Mouse (Mus musculus) neural tube, embryonic 11.5 days (tissue): ENCODE measurements at regions not wholly inside any gene's neighbourhood (a gene's known extent, or its start where the extent isn't known, plus 50 kb on each side); places are given as distances from the start of the nearest gene placed in this dataset.

Experiments
- ATAC-seq: fragments of 200-750 bp; cut with Nextera tagmentation; 2 replicates; pipeline ENCODE4 v1.8.0; 2017; ENCODE audit warnings: moderate number of reproducible peaks, mild to moderate bottlenecking, moderate TSS enrichment, moderate library complexity; ENCODE audit not compliant: insufficient read depth, low FRiP score, low TSS enrichment
- DNase-seq: peaks from one replicate; pipeline ENCODE4 v3.0.0-alpha.2; 2015; ENCODE audit warnings: low spot score
- H3K27ac ChIP-seq: fragments of 300-500 bp; sonication (generic); 2 replicates; pipeline ENCODE4 v1.5.1; 2014; ENCODE audit warnings: low read depth, mild to moderate bottlenecking, low read length
- H3K27me3 ChIP-seq: fragments of 300-500 bp; sonication (generic); 2 replicates; pipeline ENCODE4 v1.6.1; 2014; ENCODE audit warnings: mild to moderate bottlenecking, low read length, mixed read lengths; ENCODE audit not compliant: control insufficient read depth, insufficient read depth
- H3K36me3 ChIP-seq: fragments of 300-500 bp; sonication (generic); 2 replicates; pipeline ENCODE4 v1.6.1; 2014; ENCODE audit warnings: mild to moderate bottlenecking, low read length, moderate library complexity, mixed read lengths; ENCODE audit not compliant: control insufficient read depth, insufficient read depth
- H3K4me1 ChIP-seq: fragments of 300-500 bp; sonication (generic); 2 replicates; pipeline ENCODE4 v1.6.1; 2014; ENCODE audit warnings: low read length, mixed read lengths; ENCODE audit not compliant: control insufficient read depth, insufficient read depth
- H3K4me2 ChIP-seq: fragments of 300-500 bp; sonication (generic); 2 replicates; pipeline ENCODE4 v1.6.1; 2014; ENCODE audit warnings: low read depth, mild to moderate bottlenecking, moderate library complexity
- H3K4me3 ChIP-seq: fragments of 300-500 bp; sonication (generic); 2 replicates; pipeline ENCODE4 v1.5.1; 2014; ENCODE audit warnings: low read depth, low read length
- H3K9ac ChIP-seq: fragments of 300-500 bp; sonication (generic); 2 replicates; pipeline ENCODE4 v1.6.1; 2014; ENCODE audit warnings: mild to moderate bottlenecking, low read length
- H3K9me3 ChIP-seq: fragments of 300-500 bp; sonication (generic); 2 replicates; pipeline ENCODE4 v1.6.1; 2016; ENCODE audit warnings: low read length; ENCODE audit not compliant: control insufficient read depth
- WGBS: fragments of 180-500 bp; shearing (Covaris S2); extraction: QIAGEN DNeasy Blood & Tissue Kit; methylation state at CpG from one replicate; pipeline ENCODE4 v1.1.7; 2014; 5-methylcytosine and 5-hydroxymethylcytosine counted together

- Histone ChIP-seq H3K4me3 (no peak overlapping the region), H3K36me3 (no peaks in the 10 kb centered on the region), H3K9me3 (no peaks in the 10 kb centered on the region), H3K4me1 (no peaks in the 10 kb centered on the region), H3K9ac (no peak overlapping the region), H3K4me2 (no peak overlapping the region), H3K27ac (no peak overlapping the region), H3K27me3 (no peaks in the 10 kb centered on the region)
- DNase-seq (no peak), ATAC-seq (no peak)
- 22% methylated on average over 5 of the region's 5 CpGs for WGBS
Measured at GRCm38 (mm10) chr8:46898697-46899445, 87.8 kb upstream of the Enpp6 start.

DNA sequence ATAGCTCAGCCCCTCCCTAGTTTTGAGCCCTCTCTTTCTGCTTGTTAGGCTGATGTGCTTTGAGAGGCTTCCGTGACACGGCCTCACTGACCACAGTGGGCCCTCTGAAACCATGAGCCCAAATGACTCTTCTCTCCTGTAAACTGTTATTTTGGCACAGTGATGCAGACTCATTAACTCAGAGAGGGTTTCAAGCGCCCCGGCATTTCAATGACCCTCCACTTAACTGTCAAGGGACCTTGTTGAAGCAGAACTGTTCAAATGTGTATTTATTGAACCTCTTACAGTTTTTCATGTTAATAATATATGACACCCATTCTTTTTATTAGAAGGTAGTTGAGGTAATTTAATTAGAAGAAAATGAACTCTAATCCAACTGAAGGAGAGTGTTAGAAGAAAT, 85.9 kb upstream of the Enpp6 start:
- Histone ChIP-seq H3K4me3 (no peak overlapping the region), H3K36me3 (no peaks in the 10 kb centered on the region), H3K4me1 (no peaks in the 10 kb centered on the region), H3K4me2 (no peak overlapping the region), H3K9me3 (no peaks in the 10 kb centered on the region), H3K9ac (no peak overlapping the region), H3K27ac (no peak overlapping the region), H3K27me3 (no peaks in the 10 kb centered on the region)
- DNase-seq (no peak), ATAC-seq (no peak)
- 86% methylated on average over 4 of the region's 4 CpGs for WGBS

DNA sequence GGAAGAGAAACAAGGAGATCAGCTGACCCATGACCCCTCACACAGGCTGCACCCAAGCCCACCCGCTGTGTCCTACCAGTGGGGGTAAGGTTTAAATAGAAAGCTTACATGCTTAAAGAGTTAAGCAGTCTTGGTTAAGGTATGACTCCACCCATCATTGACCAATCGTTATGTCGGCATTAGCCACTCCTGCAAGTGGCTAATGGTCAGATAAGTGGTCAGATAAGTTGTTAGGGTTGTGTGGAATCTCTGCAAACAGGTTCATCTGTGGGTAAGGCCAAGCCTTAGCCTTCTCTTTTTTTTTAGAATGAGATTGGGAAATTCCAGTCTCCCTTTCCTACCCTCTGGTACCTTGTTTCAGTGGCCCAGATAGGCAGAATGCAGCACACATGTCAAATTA, 82.0 kb upstream of the Enpp6 start:
- Histone ChIP-seq H3K36me3 (no peaks in the 10 kb centered on the region), H3K4me2 (no peak overlapping the region), H3K27me3 (no peaks in the 10 kb centered on the region), H3K9ac (no peak overlapping the region), H3K4me3 (no peak overlapping the region), H3K4me1 (no peaks in the 10 kb centered on the region), H3K9me3 (no peaks in the 10 kb centered on the region), H3K27ac (no peak overlapping the region)
- ATAC-seq (no peak), DNase-seq (no peak)
- 91% methylated on average over 3 of the region's 3 CpGs for WGBS

- H3K36me3 ChIP-seq = no peaks in the 10 kb centered on the region
- H3K9ac ChIP-seq = no peak overlapping the region
- H3K4me1 ChIP-seq = no peaks in the 10 kb centered on the region
- ATAC-seq (no peak), DNase-seq (no peak)
- H3K27me3 ChIP-seq = no peaks in the 10 kb centered on the region
- no peak overlapping the region for H3K4me2 ChIP-seq
- no peak overlapping the region for H3K27ac ChIP-seq
- H3K4me3 ChIP-seq = no peak overlapping the region
- WGBS = 40% methylated on average over 11 of the region's 11 CpGs
- H3K9me3 ChIP-seq = no peaks in the 10 kb centered on the region
Measured at GRCm38 (mm10) chr8:46907390-46907789, 79.3 kb upstream of the Enpp6 start.

GRCm38 (mm10) chr8:46908186-46908585, 78.5 kb upstream of the Enpp6 start:
- 94% methylated on average over 4 of the region's 4 CpGs for WGBS
- H3K27me3 ChIP-seq = no peaks in the 10 kb centered on the region
- ATAC-seq (no peak), DNase-seq (no peak)
- H3K4me3 ChIP-seq = no peak overlapping the region
- H3K27ac ChIP-seq = no peak overlapping the region
- H3K36me3 ChIP-seq = no peaks in the 10 kb centered on the region
- no peak overlapping the region for H3K9ac ChIP-seq
- H3K4me1 ChIP-seq = no peaks in the 10 kb centered on the region
- H3K4me2 ChIP-seq = no peak overlapping the region
- H3K9me3 ChIP-seq = no peaks in the 10 kb centered on the region

GRCm38 (mm10) chr8:46913956-46914355, 72.7 kb upstream of the Enpp6 start:
- ATAC-seq (no peak), DNase-seq (no peak)
- H3K9ac ChIP-seq = no peak overlapping the region
- H3K27me3 ChIP-seq = no peaks in the 10 kb centered on the region
- H3K9me3 ChIP-seq = no peaks in the 10 kb centered on the region
- WGBS = 61% methylated on average over 5 of the region's 5 CpGs
- H3K4me1 ChIP-seq = no peaks in the 10 kb centered on the region
- H3K27ac ChIP-seq = no peak overlapping the region
- H3K4me2 ChIP-seq = no peak overlapping the region
- no peak overlapping the region for H3K4me3 ChIP-seq
- H3K36me3 ChIP-seq = no peaks in the 10 kb centered on the region

GRCm38 (mm10) chr8:46920071-46920470, 66.6 kb upstream of the Enpp6 start:
- Histone ChIP-seq H3K4me1 (no peaks in the 10 kb centered on the region), H3K27me3 (no peaks in the 10 kb centered on the region), H3K9me3 (no peaks in the 10 kb centered on the region), H3K4me3 (no peak overlapping the region), H3K9ac (no peak overlapping the region), H3K27ac (no peak overlapping the region), H3K36me3 (no peaks in the 10 kb centered on the region), H3K4me2 (no peak overlapping the region)
- DNase-seq = no peak
- 16% methylated on average over 3 of the region's 3 CpGs for WGBS
- ATAC-seq = no peak

- Histone ChIP-seq H3K4me1 (peaks cover 3% of the 10 kb centered on the region; the same call in 1 of the 2 replicates), H3K4me2 (no peak overlapping the region), H3K9ac (no peak overlapping the region), H3K27ac (no peak overlapping the region), H3K9me3 (no peaks in the 10 kb centered on the region), H3K4me3 (no peak overlapping the region), H3K27me3 (no peaks in the 10 kb centered on the region), H3K36me3 (no peaks in the 10 kb centered on the region)
- ATAC-seq (no peak), DNase-seq (no peak)
- WGBS = 97% methylated on average over 11 of the region's 11 CpGs
Measured at GRCm38 (mm10) chr8:46921075-46921474, 65.6 kb upstream of the Enpp6 start.

- peaks cover 3% of the 10 kb centered on the region; the same call in 1 of the 2 replicates for H3K4me1 ChIP-seq
- H3K27me3 ChIP-seq = no peaks in the 10 kb centered on the region
- H3K36me3 ChIP-seq = no peaks in the 10 kb centered on the region
- H3K27ac ChIP-seq = no peak overlapping the region
- H3K9ac ChIP-seq = no peak overlapping the region
- no peaks in the 10 kb centered on the region for H3K9me3 ChIP-seq
- 82% methylated on average over 7 of the region's 7 CpGs for WGBS
- 0 out of 2 replicates have a peak, but pooled peaks have one; percentile 31 for ATAC-seq
- DNase-seq = peak; percentile 28
- no peak overlapping the region for H3K4me3 ChIP-seq
- H3K4me2 ChIP-seq = no peak overlapping the region
Measured at GRCm38 (mm10) chr8:46921585-46921984, 65.1 kb upstream of the Enpp6 start.
